Mouse (Mus musculus) inflammation-experienced regulatory T-cells, adult 6 months (primary cell): ENCODE measurements at regions not wholly inside any gene's neighbourhood (a gene's known extent, or its start where the extent isn't known, plus 50 kb on each side); places are given as distances from the start of the nearest gene placed in this dataset.

Source experiments
- ATAC-seq: one replicate; pipeline ENCODE4 v1.8.0; 2017

DNA sequence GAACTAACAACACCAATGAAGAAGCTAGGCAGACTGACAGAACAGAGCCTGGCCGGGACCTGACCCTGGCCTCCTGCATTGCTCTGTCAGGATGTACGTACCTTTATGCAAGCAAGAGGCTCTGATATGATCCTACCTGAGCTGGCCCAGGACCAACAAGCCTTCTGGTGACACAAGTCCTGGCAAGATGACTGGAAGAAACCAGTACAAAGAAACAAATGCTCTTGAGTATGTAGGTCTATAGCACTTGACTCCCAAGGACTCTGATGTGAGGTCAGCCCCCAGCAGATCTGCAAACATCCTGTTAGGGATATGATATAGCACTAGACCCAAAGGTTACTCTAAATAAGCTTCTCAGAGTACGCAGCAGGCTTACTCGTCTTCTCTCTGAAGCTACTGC, 144.7 kb upstream of the Dyrk2 start:
- ATAC-seq = no peak

DNA sequence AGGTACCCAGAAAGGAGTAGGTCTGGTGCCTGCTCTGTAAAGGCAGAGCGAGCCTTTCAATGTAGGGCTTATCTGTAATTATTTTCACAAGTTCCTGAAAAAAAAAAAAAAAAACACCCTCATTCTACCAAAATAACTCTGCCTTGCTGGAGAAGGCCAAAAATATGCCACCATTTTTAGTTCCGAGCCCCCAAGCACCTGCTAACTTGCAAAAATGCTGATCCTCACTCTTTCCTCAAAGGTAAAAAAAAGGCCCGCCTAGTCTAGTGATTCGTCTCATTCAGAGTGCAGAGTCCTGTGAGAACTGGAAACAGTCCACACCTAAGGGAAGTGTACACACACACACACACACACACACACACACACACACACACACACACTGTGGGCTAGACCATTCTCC, 143.7 kb upstream of the Dyrk2 start:
- no peak for ATAC-seq

DNA sequence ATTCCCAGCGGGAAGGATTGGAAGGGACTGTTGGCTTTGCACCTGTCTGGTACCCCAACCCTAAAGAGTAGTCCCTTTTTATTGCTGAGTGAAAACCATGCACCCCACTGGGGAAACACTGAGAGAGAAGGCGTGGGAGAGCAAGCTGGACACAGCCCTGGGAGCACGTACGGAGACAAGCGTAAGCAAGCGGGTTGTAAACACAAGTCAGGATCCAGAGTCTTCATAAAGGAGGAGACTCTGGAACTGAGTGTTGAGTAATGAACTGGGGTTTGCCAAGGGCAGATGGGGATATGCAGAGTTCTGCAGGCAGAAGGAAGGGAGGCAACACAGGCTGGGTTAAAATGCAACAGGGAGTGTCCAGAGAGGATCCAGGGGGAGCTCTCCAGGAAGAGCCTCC, 141.5 kb upstream of the Dyrk2 start:
- ATAC-seq = no peak

DNA sequence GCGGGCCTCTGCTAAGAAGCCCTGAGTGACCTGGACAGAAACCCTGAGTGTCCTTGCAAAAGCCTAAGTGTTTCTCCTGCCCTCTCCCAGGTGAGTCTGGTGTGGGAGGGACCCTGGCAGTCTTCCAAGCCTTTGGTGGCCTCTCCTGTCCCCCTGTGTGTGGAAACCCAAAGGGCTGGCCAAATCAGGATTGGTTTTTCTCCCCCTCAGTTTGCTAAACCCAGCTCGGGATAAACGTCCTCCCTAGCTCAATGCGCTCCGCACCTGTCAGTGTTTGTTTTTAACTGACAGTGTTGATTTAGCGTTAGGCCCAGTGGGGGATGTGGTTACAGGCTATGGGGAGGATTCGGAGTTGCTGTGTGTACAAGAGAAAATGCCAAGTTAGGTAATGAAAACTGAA, 140.9 kb upstream of the Dyrk2 start:
- ATAC-seq = peak; percentile 50

DNA sequence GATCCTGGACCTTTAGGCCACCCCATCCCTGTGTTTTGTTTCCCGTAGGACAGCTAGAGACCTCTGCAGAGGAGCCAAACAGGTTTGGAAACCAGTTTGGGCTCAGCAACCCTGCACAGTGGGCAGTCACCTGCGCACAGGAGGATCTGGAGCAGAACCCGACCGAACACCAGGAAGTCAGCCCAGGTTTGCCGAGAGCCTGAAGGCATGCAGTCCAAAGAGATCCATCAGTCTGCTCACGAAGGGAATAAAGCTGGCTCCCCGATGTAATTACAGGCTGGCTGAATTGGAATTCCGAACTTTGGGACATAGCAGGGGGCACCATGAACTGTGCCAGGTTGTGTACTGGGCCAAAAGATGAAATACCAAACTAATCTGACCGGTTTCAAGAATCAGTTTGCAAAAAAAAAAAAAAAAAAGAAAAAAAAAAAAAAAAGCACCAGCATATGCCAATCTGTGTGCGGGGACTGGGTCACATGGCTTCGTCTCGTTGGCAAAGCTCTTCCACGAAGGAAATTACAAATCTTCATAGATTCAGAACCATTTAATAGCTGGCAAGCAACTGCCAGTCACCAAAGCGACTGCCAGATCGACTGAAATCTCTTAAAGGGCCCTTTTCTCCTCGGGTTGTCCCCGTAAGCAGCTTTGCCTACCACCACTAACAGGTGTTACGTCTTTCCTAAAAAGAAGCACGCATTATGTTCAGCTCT, 137.0 kb upstream of the Dyrk2 start:
- no peak for ATAC-seq

DNA sequence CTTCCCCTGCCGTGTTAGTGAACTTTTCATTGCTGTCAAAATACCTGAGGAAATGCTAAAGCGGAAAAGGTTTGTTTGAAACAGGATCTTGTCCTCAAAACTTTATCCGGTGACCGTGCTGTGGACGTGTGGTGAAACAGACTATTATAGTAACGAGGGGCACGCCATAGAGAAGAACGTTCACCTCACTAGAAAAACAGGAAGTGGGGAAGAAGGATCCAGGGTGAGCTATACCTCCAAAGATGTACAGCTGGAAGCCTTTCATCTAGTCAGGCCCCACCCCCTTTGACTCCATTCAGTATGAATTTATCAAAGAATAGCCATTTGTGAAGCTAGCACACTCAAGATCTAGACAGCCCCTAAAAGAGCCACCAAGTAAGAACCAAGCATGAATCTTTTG, 135.5 kb upstream of the Dyrk2 start:
- ATAC-seq = peak; percentile 71

DNA sequence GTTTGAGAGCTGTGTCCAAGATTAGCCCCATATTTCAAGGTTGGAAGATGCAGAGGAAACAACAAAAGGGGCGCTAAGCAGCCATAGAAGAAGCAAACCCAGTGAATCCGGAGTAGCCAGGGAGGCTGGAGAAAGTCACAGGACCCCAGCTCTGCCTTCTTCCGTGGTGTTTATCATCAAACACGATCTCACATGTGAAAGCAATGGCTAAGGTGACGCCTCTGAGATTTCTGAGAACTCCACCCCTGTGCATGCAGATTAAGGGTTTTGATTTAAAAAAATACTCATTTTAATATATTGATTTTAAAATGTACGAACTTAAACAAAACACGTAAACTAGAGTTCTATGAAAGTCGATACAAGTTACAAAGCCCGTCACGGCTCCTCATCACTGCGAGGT, 134.4 kb upstream of the Dyrk2 start:
- peak; percentile 16 for ATAC-seq

DNA sequence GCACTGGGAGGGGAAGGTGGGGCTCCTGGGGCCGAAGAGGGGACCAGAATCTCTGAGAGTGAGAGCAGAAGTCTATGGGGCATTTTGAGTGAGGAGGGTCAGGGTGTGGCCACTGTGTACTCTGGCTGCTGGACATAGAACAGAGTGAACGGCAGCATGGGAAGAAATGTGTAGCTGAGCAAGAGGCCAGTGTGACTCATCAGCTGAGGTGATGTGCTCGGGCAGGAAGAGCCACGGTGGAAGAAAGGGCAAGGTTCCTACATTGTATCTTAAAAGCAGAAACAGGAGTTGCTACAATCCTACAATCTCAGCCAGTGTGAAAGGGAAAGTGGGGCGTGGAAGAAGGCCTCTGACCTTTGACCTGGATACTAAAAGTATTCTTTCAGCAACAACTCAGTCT, 133.8 kb upstream of the Dyrk2 start:
- no peak for ATAC-seq

DNA sequence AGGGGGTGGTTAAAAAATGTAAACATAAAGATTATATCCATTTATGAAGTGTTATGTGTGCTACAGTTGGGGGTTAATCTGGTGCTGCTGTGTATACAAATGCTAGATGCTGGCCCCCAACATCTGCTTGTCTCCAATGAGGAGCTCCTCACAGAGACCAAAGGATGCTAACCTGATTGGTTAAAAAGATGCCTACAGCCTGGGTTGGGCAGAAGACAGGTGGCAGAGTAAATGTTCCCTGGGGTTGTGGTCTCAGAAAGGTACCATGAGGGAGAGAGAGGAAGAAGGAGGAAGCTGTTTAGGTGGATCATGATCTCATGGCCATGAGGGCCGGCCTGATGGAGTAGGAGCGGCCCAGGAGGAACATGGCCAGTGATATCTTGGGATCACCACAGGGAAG, 133.0 kb upstream of the Dyrk2 start:
- ATAC-seq = no peak

DNA sequence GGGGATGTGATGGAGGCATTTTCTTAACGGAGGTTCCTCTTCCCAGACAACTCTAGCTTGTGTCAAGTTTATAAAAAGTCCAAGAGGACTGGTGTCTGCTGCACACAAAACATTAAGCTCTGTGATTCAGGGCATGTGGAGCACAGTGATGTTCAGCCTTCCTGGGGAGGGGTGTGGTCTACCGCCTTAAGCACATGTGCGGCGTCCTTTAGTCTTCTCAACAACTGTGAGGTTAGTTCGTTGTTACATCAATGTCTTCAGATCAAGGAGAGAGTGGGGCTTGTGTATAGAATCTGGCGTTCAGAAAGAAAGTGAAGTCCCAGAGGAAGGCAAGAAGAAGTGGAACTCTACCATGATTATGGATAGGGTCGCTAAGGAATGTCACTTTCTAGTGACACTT, 131.9 kb upstream of the Dyrk2 start:
- ATAC-seq = peak; percentile 14

DNA sequence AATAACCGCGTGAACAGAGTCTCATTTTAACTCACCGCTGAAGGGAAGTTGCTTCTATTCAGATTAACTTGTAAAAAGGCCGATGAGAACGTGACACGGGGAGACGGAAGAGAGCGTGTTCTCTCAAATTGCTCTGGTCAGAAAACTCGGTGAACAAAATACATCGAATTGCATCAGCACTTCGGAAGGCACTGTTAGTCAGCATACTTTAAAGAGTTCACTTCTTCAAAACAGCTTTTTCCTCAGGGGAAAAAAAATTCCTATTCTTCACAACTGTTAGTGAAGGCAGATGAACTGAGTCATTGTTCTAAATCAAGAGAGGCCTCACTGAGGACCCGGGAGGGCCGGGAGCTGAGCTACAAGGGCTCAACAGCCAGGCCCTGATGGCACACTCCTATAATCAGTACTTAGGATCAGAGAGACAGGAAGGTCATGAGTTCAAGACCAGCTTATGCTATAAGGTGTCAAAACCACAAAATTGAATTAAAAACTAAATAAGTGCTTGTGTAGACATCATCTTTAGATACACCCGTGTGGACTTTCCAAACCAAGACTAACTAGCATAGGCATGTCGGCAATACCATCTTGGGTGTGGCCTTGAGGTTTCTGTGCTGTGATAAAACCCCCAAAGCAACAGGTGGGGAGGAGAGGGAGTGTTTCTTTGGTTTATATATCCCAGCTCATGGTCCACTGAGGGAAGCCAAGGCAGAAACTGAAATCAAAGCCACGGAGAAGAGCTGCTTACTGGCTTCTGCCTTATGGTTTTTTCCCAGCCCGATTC, 131.2 kb upstream of the Dyrk2 start:
- ATAC-seq = peak; percentile 25

DNA sequence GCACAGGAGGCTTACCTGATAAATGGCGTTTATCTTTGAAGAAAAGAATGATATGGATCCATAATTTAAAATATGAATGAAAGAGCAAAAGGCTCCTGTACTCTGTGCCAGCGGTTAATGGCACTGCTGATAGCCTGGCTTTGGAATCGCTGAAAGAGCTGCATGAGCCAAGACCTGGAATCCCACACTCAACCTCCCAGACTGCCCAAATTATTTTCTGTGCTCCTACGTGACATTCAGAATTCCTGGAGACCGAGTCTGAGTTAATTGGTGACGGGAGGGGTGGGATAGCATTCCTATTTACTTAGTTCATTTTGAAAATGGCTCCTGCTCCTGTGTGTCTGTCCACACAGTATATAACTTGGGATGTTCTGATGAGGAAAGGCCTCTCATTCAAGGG, 129.0 kb upstream of the Dyrk2 start:
- ATAC-seq = no peak

DNA sequence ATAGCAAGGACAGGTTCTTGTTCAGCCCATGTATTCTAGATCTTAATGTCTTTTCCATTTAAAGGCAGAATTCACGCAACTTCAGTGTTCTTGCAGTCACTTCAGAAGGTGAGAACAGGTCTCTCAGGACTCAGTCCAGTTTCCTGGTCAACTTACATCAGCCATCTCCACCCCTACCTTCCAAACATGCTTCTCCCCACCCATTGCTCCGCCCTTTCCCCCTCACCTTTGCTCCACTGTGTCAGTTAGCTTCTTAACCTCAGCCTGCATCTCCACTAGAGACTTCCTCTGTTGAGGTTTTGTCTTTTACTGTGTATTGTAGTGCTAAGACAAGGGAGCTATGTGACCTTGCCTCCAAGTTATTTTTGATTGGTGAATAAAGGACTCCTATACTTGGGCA, 127.0 kb upstream of the Dyrk2 start:
- ATAC-seq = no peak

DNA sequence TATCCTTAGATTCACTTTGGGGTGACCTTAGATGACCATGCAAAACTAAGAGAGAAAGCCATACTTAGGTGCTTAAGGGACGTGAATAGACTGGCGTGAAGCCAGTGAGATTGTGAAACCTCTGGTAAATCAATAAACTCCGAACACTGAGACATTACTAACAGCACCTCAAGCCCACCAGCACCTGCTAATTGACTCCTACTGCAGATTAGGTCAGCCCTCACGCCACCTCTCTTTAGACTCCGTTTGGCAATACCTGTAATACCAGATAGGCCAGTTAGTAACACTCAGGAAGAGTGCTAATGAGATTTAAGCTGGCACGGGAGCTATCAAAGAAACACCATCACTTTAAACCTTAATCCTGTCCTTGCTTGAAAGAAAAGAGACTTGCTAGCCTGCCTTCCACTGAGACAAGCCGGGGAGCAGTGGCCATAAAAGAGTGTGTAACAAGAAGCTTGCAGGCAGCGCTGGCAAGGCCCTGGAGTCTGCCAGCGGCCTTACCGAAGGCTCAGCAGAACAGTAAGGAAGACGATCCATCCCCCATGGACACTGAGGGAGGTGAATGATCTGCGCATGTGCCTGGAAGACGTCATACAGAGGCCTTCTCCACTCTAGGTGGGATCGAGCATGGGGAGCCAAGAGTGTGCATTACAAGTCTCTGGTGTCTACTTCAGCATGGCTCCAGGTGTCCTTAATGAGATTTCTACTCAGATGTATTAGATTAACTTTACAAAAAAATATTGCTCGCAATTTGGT, 124.0 kb upstream of the Dyrk2 start:
- no peak for ATAC-seq

DNA sequence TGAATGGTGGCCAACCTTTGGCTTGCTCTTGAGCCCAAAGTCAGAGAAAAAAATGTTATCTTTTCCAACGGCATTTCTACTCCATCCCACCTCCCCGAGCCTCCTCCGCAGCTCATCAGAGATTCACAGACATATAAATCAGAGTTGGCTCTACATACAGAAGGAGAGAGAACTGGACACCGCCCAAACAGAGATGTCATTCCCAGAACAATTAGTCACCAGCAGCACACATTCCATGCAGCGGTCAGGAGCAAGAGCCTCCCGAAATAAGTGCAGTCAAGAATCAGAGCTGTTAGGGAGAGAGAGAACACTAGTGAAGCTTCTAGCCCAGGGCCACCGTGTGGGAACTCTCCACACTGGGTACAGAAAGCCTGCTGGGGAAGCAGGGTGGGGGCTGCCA, 121.2 kb upstream of the Dyrk2 start:
- no peak for ATAC-seq

DNA sequence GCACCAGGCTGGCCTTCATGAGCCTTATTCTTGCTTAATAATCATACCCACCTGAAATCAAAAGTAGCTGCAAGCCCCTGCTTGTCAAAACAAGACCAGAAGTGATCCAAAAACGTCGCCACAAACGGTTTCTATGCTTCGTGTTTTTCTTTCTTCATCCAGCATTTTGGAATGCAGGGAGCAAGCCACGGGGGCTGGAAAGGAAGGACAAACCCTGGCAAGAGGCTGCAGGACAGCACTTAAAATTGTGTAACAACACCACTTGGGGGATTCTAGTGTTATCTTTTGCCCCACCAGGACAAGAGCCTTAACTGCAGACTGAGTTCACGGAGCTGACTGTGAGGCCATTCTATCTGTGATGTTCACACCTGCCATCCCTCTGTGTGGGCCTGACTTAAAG, 120.5 kb upstream of the Dyrk2 start:
- no peak for ATAC-seq

DNA sequence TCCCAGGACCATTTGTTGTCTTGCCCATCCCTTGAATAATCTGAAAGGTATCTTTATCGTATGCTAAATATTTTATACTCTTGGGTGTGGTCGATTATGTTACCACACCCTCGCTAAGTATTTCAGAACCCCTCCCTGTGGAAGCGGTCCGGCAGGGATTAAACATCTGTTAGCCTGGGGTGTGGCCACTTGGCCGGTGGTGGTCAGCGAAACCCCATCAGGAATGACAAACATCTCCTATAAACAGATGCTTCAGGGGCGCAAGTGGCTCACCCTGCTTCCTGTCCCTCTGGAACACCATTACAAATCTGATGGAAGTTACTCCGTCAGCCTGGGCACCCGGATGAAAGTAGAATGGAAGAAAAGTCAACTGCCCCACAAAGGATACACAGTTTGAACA, 119.8 kb upstream of the Dyrk2 start:
- ATAC-seq = no peak

DNA sequence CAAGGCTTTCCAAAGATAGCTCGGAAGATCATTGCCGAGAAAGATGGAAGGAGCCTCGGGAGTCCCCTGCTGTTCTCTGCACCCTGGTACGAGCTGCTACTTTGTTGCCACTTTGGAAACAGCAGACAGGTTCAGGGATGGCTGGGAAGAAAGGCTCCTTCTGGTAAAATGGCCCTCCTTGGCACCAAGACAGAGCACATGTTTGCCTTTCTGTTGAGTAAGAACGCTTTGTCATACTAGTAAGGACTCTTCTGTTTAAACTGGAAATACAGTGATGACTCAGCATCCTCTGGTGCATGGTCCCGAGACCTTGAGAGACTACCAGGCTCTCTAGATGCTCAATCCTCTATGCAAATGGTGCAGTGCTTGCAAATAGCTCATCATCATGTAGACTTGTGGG, 118.2 kb upstream of the Dyrk2 start:
- no peak for ATAC-seq

DNA sequence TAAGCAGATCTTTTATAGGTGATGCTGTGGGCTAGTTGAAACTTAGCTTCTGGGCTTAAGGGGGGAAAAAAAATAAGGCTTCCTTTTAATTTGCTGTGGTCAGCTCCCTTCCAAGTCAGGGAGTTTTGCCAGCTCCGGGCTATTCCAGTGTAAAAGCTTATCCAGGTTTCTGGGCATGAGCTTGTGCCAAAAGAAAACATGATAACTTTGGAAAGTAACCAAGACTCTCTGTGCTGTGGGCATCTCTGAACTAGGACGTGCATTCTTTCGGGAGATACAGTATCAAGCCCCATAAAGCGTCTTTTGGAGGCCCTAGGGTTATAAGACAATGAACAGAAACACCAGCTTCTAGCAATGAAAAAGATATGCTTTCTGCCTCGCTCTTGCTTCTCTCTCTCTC, 114.6 kb upstream of the Dyrk2 start:
- no peak for ATAC-seq

DNA sequence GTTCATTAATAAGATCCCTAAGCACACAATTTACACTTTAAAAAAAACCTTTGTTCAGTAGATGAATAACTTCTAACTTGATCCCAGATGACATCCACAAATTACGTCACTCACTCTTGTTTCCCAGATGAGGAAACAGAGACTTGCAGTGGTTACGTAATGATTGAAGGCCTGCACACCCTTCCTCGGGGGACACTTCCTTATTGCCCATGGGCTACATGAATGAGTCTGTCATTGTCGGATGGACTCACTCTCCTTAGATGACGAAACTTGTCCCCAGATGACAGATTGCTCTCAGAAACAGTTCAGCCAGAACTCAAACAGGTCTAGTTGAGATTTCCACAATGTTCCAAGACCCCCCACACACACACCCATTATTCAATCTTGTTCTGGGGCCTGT, 111.4 kb upstream of the Dyrk2 start:
- no peak for ATAC-seq

DNA sequence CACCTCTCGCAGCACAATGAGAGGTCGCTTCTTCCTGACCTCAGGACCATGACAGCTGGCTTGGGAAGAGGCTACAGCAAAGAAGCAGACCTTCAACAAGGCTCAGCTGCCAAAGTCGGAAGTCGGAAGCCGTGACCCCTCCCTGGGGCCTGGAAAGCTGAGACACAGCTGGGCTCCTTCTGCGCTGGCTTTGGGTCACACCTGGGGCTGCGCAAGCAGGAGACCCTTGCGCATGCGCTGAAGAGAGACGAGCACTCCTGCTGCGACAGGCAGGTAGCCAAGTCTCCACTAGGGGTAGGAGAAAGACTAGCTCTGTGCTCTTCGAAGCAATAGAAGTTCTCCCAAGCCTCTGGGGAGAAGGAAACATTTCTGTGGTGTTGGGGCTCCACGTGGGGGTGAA, 109.3 kb upstream of the Dyrk2 start:
- no peak for ATAC-seq

DNA sequence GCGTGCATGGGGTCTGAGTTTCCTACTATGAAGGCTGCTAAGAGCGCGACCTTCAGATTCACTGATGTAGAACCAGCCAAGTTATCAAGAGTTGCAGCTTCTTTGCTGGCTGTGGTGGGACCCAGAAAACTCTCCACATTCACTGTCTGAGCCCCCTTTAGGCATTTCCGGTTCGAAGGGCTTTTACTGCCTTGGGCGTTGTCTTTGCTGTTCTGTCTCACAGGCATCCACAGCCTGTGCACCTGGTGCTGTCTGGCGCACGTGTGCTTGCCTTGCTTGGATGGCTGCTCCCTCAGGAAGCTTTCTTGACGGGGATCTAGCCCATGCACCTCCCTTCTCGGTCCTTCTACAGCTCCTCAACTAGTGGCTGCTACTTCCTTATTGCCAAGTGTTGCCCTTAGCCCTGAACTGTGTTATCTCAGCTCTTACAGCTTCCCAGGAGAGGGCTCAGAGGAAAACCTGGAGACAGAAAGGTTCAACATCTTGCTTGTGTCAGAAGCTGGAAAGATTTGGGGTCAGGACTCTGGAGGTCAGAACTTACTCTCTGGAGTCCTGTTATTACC, 108.3 kb upstream of the Dyrk2 start:
- no peak for ATAC-seq

DNA sequence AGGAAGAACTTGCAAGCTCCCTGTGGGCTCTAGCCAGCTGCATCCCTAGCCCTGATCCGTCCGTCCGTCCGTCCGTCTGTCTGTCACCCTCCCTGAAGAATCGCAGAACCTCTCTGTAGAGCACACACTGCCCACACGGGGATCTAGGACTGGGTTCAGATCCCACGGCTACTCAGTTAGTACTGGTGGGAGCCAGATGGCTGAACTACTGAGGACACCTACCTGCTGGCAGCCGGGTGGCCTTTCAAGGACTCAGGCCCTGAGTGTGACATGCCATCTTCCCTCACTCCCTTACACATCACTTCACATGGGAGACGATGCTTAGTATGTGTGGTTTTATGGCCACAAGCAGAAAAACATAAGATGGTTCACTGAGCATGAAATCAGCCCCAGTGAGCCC, 106.4 kb upstream of the Dyrk2 start:
- no peak for ATAC-seq

DNA sequence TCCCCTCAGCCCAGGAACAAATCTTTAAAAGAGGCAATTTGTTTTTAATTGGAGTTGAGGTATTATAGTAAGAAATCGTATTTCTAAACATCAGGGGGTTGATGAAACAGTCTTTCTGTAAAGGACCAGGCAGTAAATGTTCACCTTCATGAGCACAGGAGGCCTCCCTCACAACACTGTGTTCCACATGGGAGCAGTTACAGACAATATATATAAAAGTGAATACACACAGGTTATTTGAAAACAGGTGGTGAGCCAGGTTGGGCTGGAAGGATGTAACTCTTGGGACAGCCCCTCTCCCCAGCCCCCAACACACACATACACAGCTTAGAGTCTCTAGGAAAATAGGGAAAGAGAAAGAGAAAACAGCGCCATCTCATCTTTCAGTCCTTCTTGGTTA, 105.8 kb upstream of the Dyrk2 start:
- ATAC-seq = no peak
